Mouse (Mus musculus): ENCODE data around the gene Il17c.

The Il17c gene

DNA sequence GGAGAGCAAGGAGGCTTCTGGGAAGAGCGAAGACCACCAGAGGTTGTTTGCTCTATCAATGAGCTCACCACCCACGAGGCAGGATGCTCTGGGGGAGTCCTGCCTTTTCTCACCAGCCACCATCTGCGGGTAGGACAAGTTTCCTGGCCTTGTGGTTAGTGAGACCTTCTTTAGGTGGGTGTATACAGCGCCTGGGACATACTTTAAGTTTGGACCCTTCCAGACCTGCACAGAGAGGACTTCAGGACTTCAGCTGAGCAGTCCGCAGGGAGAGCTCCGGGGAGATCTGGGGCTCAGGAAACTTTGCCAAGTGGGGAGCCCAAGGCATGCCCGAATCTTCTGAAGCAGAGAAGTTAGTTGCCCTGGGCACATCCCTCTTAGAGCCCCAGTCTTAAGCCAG lies 38.2 kb downstream of the Il17c start:
- no peak for DNase-seq (ENCODE audit: low spot score in 2 of 2)

DNA sequence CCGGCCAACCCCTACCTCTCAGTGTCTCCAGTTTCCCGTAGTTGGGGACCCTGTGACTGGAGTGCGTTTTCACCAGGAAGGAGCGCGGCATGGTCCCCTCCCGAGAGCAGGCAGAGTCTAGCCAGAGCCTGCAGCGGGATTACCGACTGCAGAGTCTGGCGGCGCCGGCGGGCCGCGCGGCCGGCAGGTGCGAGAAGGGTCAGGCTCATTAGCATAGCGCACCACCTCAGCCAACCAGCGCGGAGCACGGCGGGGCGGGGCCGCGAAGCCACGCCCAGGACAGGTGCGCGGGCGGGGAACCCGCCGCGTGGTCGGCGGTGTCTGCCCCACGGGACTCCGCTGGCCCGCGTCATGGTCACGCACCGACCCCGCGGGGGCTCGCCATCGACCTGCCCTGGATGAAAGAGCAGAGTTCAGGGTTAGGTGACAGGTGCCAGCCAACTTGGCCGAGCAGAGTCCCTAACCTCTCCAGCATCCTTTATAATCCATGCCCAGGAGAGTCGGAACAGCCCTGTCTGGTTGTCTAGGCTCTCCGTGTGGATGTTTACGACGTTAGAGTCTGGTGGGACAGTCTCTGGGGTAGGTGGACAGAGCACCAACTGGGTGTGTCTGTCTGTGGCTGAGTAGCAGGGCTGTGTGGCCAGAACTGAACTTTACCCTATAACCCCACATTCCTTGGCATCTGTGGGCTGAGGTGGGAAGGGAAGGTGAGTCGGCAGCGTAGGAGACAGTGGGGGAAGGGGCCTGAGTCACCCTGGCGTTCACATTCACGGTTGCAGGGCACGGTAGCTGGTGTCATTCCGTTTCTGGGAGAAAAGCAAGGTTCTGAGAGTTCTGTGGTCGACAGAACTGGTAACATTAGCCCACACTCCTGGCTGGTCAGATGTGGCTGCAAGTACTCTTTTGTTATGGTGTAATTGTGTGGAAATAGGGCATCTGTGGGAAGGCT lies 39.0 kb downstream of the Il17c start, which contains the start of gene Snai3:
Gene Snai3, minus strand, starts transcription at position 210 of the 949 bp plus-strand sequence.
- DNase-seq (ENCODE audit: low spot score in 2 of 2), result peak; percentile 73

DNA sequence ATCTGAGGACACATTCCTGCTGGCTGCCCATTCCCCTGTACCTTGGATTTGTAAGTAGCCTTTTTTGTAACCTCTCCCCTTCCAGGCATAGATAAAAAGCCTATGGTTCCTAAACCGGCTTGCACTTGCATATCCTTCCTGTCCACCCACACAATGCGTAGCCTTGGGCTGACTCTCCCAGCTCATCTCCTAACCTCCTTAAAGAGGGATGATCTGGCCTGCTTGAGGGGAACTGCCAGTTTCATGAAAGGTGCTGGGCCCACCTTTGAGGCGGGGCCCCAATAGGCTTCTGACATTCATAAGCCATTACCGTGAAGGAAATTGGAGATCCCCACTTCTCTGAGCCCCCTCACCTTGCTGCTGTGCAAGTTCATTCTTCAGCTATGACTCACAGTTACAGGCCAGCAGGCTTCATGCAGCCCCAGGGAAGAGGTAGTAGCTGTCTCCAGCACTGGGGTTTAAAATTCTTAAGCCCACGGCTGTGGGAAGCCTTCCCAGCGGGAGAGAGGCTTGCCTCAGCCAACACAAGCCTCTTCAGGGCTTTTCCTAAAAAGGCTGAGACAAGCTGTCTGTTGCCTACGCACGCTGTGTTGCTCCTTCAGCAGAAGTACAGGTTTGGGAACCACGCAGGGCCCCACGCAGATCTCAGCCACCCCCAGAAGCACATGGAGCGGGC lies 39.8 kb downstream of the Il17c start:
- no peak for DNase-seq (ENCODE audit: low spot score in 2 of 2)

DNA sequence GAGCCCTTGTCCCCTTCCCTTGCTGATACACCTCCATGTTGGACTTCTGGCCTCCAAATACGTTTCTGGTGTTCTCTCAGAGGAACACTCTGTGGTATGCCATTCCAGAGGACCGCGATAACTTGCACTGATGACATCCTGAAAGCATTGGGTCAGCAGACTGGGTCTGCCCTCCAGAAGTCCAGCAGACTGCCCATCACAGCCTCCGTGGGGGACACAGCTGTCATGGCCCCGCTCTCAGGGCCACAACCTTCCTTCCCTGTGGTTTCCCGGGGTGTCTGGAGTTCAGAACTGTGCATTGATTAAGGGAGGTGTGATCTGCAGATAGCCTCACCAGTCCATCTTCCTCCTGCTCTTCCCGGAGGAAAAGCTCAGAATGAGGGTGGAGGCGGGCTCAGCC lies 40.7 kb downstream of the Il17c start:
- no peak for DNase-seq (ENCODE audit: low spot score in 2 of 2)

DNA sequence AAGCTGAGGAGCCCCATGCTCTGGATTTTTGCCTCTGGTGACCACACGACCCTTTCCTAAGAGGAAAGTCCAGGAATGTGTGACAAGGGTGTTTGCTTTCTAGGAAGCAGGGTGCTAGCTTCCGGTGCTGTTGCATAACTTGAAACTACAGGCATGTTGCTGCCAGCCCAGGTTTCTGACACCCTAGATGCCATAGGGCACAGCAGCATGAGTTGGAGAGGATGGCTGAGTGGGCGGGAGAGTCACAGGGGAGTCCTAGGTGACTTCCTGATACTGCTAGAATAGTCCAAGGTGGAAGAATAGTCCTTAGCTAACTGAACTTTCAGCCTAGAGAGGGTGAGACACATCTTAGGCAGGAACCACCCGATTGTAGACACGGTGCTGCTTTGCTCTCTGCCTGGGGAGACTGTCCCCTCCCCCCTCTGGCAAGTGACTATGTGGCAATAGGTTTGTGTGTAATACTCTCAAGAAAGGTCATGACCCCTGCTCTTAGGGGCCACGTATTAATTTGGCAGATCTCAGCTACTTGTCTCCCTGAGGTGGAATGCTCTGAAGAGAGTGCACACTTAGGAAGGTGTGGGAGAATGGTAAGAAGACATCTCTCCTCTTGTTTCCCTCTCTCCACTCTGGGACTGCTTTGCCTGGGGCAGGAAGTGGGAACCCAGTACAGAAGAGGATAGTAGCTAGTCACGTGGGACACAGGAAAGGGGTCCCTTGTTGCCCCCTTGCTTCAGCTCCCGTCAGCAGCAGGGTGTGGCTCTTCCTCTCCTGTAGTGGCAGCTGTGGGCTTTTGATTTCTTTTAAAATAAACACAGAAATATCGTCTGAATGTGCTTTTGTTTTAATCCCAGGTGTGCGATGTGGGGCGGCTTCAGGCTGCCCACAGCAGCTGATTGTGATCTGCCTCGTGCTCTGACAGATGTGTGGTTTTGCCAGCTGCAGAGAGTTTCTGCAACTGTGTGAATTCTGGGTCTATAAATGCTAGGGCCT lies 42.1 kb downstream of the Il17c start:
- DNase-seq (ENCODE audit: low spot score in 2 of 2), result peak; percentile 68 to 73

DNA sequence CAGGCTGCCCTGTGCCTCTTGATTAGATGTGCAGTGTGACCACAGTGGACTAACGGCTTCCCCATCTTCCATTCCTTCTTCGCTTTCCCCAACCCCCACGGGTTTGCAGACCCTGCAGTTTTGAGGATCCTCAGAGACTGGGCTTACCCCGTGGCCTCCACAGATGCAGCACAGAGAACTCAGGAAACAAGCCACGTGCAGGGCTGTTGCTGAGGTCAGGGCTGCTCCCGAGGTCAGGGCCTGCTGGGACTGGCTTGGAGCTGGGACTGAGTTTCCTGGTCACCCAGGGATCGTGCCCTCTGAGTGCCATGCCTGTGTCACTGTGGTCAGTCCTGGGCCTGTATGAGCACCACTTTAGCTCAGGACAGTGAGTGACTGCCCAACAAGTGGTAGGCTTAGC lies 43.2 kb downstream of the Il17c start:
- DNase-seq (ENCODE audit: low spot score in 2 of 2), result peak in 1 of 2 experiments; percentile 18

DNA sequence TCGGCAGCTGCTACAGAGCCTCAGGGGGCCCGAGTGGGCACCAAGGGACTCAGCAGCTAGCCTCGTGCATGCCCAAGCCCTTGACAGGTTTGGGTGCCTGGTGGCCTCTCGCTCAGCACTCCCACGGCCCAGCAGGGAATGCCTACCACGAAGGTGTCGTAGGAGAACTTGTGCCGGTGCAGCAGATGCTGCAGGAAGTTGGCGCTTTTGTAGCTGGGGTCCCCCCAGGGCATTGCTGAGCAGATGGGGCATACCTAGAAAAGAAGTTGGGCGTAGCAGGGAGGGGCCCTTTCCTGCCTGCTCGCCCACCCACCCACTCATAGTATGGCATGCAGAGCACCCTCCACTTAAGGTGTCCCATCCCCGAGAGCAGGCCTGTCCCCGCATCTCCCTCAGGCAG lies 46.0 kb downstream of the Il17c start:
- DNase-seq (ENCODE audit: low spot score in 2 of 2), result peak; percentile 70 to 72

DNA sequence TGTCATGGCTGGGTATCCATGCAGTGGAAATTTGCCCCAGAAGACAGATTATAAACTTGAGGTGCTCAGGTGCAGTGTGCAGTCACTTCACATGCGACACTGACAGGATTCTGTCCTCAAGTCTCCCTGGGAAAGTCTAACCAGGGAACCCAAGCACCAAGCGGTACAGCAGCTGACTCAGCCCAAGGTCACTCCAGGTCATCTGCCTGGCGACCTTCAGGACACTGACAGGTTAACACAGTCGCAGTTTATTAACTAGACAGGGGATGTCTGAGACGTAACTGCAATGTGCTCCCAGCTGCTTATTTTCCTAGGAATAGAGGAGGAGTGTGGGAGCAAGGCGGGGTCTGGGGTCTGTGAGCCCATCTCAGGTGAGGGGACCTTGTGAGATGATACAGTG lies 47.6 kb downstream of the Il17c start:
- no peak for DNase-seq (ENCODE audit: low spot score in 2 of 2)

DNA sequence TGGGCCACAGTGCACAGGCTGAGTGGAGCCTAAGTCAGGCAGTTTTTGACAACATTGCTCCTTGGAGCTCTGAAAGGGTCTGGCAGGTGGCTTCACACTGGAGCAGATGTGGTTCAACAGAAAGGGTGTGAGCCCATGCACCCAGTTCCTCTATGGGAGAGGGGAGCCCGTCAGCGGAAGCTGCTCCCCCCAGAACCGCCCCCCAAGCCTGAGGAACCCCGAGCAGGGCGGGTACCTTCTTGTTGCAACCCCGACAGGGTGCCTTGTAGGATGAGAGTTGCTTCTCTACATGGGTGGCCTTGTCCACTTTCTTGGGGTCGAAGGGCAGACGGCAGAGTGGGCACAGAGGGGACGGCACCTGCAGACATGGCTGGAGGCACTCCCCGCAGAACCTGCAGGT lies 48.1 kb downstream of the Il17c start:
- DNase-seq (ENCODE audit: low spot score in 2 of 2), result peak; percentile 89 to 93

DNA sequence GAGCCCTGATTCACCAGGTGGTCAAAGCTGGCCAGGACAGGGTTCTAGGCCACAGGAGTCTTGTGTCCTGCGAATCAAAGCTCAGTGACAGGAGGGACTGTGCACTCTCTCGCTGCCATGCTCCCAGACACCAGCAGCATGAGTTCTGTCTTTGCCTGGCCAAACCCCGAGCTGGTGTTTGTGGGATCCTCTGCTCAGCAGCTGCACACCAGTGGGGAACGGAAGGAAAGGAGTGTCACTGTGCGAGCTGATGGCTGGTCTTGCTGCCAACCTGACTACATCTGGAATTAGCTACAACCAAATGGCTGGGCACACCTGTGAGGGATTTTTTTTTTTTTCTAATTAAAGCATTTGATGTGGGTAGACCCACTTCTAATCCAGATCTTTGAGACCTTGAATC lies 48.9 kb downstream of the Il17c start:
- peak; percentile 68 to 69 for DNase-seq (ENCODE audit: low spot score in 2 of 2)
